Mouse (Mus musculus) forebrain, embryonic 16.5 days (tissue): ENCODE measurements at regions not wholly inside any gene's neighbourhood (a gene's known extent, or its start where the extent isn't known, plus 50 kb on each side); places are given as distances from the start of the nearest gene placed in this dataset.

Experiments used
- ATAC-seq: fragments of 200-750 bp; cut with Nextera tagmentation; 2 replicates; pipeline ENCODE4 v1.8.0; 2017; ENCODE audit warnings: mild to moderate bottlenecking, moderate library complexity
- H3K27ac ChIP-seq: fragments of 300-500 bp; sonication (generic); 2 replicates; pipeline ENCODE4 v1.5.1; 2014; ENCODE audit warnings: low read length, control low read depth
- H3K27me3 ChIP-seq: fragments of 300-500 bp; sonication (generic); replicated peaks from 2 replicates; pipeline ENCODE4 v1.6.1; 2014; ENCODE audit warnings: low read length; ENCODE audit not compliant: control insufficient read depth, insufficient read depth
- H3K36me3 ChIP-seq: fragments of 300-500 bp; sonication (generic); 2 replicates; pipeline ENCODE4 v1.6.1; 2014; ENCODE audit not compliant: control insufficient read depth, insufficient read depth
- H3K4me1 ChIP-seq: fragments of 300-500 bp; sonication (generic); replicated peaks from 2 replicates; pipeline ENCODE4 v1.6.1; 2014; ENCODE audit warnings: low read length; ENCODE audit not compliant: control insufficient read depth, insufficient read depth
- H3K4me2 ChIP-seq: fragments of 300-500 bp; sonication (generic); 2 replicates; pipeline ENCODE4 v1.6.1; 2014; ENCODE audit warnings: mild to moderate bottlenecking, low read length, control low read depth
- H3K4me3 ChIP-seq: fragments of 300-500 bp; sonication (generic); replicated peaks from 2 replicates; pipeline ENCODE4 v1.5.1; 2014; ENCODE audit warnings: mild to moderate bottlenecking, low read length, control low read depth
- H3K9ac ChIP-seq: fragments of 300-500 bp; sonication (generic); replicated peaks from 2 replicates; pipeline ENCODE4 v1.6.1; 2014; ENCODE audit warnings: low read depth, low read length, control low read depth
- H3K9me3 ChIP-seq: fragments of 300-500 bp; sonication (generic); 2 replicates; pipeline ENCODE4 v1.6.1; 2016; ENCODE audit warnings: low read length; ENCODE audit not compliant: control insufficient read depth
- WGBS: fragments of 180-500 bp; shearing (Covaris S2); extraction: QIAGEN DNeasy Blood & Tissue Kit; methylation state at CpG from one replicate; pipeline ENCODE4 v1.1.7; 2014; 5-methylcytosine and 5-hydroxymethylcytosine counted together

- no peaks in the 10 kb centered on the region for H3K4me1 ChIP-seq
Measured at GRCm38 (mm10) chr6:101059058-101059457, 225.6 kb downstream of the Ppp4r2 start.

GRCm38 (mm10) chr6:101062186-101062585 is 228.8 kb downstream of the Ppp4r2 start:
- 96% methylated on average over 14 of the region's 14 CpGs for WGBS
- no peaks in the 10 kb centered on the region for H3K36me3 ChIP-seq
- no peak for ATAC-seq
- no peaks in the 10 kb centered on the region for H3K4me1 ChIP-seq
- H3K9ac ChIP-seq, result no peak overlapping the region
- H3K27me3 ChIP-seq, result no peaks in the 10 kb centered on the region
- H3K4me2 ChIP-seq, result no peak overlapping the region
- no peak overlapping the region for H3K4me3 ChIP-seq
- no peaks in the 10 kb centered on the region for H3K9me3 ChIP-seq
- H3K27ac ChIP-seq, result no peak overlapping the region

More at GRCm38 (mm10) chr6:101059058-101059457, 225.6 kb downstream of the Ppp4r2 start:
- Histone ChIP-seq H3K9me3 (no peaks in the 10 kb centered on the region), H3K9ac (no peak overlapping the region), H3K4me3 (no peak overlapping the region), H3K36me3 (no peaks in the 10 kb centered on the region), H3K4me2 (no peak overlapping the region), H3K27ac (no peak overlapping the region), H3K27me3 (no peaks in the 10 kb centered on the region)
- no peak for ATAC-seq
- WGBS, result 14% methylated on average over 8 of the region's 8 CpGs

DNA sequence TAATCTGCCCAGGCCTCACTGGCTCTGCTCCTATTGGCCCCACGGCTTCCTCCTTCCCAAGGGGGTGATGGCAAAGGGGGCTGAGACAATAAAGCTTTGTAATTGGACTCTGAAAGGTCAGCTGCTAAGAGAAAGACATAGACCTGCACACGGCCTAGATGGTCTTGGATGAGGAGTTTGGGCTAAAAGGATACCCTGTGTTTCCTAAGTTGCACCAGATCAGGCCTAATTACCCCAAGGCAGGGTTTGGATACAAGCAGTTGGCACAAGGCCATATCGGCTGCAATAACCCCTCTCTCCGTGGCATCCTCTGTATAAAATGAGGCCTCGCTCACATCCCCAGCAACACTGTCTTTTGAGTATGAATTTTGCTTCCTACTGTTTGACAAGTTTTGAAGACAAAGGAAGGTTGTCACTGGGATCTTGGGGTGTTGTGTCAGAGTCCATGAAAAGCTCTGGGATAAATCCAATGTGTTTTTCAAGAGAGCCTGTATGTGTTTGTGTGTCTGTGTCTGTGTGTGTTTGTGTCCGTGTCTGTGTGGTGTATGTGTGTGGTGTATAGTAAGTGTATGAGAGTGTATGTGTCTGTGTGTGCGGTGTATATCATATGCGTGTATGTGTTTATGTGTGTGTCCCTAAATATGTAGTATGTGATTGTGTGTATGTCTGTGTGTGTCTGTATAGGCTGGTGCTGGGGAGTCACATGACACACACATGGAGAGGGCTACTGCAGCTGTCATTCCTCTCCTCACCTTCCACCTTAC is 242.5 kb downstream of the Ppp4r2 start:
- Histone ChIP-seq H3K9me3 (no peaks in the 10 kb centered on the region), H3K4me2 (no peak overlapping the region), H3K9ac (no peak overlapping the region), H3K36me3 (no peaks in the 10 kb centered on the region), H3K4me1 (no peaks in the 10 kb centered on the region), H3K27me3 (no peaks in the 10 kb centered on the region), H3K27ac (no peak overlapping the region), H3K4me3 (no peak overlapping the region)
- ATAC-seq, result no peak
- WGBS, result 51% methylated on average over 8 of the region's 8 CpGs

GRCm38 (mm10) chr6:101078294-101078693 is 244.9 kb downstream of the Ppp4r2 start:
- Histone ChIP-seq H3K36me3 (no peaks in the 10 kb centered on the region), H3K27ac (no peak overlapping the region), H3K27me3 (no peaks in the 10 kb centered on the region), H3K9ac (no peak overlapping the region), H3K9me3 (no peaks in the 10 kb centered on the region), H3K4me1 (no peaks in the 10 kb centered on the region), H3K4me3 (no peak overlapping the region), H3K4me2 (no peak overlapping the region)
- no peak for ATAC-seq
- 83% methylated on average over 5 of the region's 5 CpGs for WGBS

- no peaks in the 10 kb centered on the region for H3K27me3 ChIP-seq
- 59% methylated on average over 7 of the region's 7 CpGs for WGBS
- ATAC-seq, result no peak
- no peak overlapping the region for H3K4me3 ChIP-seq
- H3K4me2 ChIP-seq, result no peak overlapping the region
- H3K4me1 ChIP-seq, result no peaks in the 10 kb centered on the region
- H3K9ac ChIP-seq, result no peak overlapping the region
- H3K36me3 ChIP-seq, result no peaks in the 10 kb centered on the region
- no peak overlapping the region for H3K27ac ChIP-seq
- H3K9me3 ChIP-seq, result no peaks in the 10 kb centered on the region
Measured at GRCm38 (mm10) chr6:101083676-101084075, 250.3 kb downstream of the Ppp4r2 start.

DNA sequence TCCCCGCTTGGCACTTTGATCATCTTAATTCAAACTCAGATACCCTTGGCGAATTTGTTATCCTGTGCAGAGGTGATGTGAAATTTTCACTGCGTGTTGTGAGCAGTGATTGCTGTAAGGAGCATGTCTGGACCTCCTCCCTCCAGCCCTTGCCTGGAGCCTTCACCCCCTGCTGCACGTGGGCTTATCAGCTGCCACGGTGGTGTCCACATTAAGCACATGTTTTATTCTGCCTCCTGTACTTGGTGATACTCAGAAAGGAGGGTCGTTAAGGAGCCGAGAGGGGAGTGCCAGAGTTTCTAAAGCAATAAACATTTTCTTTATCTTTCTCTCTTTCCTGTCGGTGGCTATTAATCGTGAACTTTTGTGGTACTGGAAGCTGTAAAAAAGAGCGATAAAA is 258.8 kb downstream of the Ppp4r2 start:
- H3K4me3 ChIP-seq, result no peak overlapping the region
- H3K36me3 ChIP-seq, result no peaks in the 10 kb centered on the region
- H3K9ac ChIP-seq, result no peak overlapping the region
- H3K27me3 ChIP-seq, result no peaks in the 10 kb centered on the region
- 24% methylated on average over 10 of the region's 10 CpGs for WGBS
- H3K27ac ChIP-seq, result no peak overlapping the region
- ATAC-seq, result no peak
- no peaks in the 10 kb centered on the region for H3K9me3 ChIP-seq
- H3K4me1 ChIP-seq, result no peaks in the 10 kb centered on the region
- no peak overlapping the region for H3K4me2 ChIP-seq
